Comparison of ENCODE assay signal across 8 mouse cellular contexts in genomic region chr6:72438862-72439354, GRCm38 (mm10). TPM values are rescaled to one million over a fixed set of nuclear protein-coding genes. Genes with fewer than 3 reads are reported as not detected.
DNase-seq lines count a peak whose midpoint lies in the region; ATAC-seq and TF ChIP-seq lines count a peak whose summit lies in the region.

No protein-coding gene starts in this region.

- H3K36me3 ChIP-seq in ES-Bruce4 (ENCODE audit: control insufficient read depth, insufficient read depth, low read length, poor library complexity, severe bottlenecking) = peaks cover 46% of the 10 kb centered on the region
- H3K36me3 ChIP-seq in forebrain, embryonic 14.5 days (ENCODE audit: control insufficient read depth, insufficient read depth, low read length) = peaks cover 35% of the 10 kb centered on the region
- H3K36me3 ChIP-seq in lung, embryonic 14.5 days (ENCODE audit: insufficient read depth) = peaks cover 44% of the 10 kb centered on the region
- peaks cover 30% of the 10 kb centered on the region for H3K36me3 ChIP-seq in thymus, adult 2 months (ENCODE audit: control insufficient read depth, insufficient read depth, low read length)

- ATAC-seq in cerebellum, adult (ENCODE audit: insufficient number of reproducible peaks, low FRiP score, low TSS enrichment) = peak; percentile 43
- peak; percentile 40 for ATAC-seq in forebrain, embryonic 14.5 days
- peak; percentile 42 for ATAC-seq in lung, embryonic 14.5 days (ENCODE audit: insufficient read depth)

- no peaks in the 10 kb centered on the region for H3K9me3 ChIP-seq in ES-Bruce4 (replicated peaks; ENCODE audit: control insufficient read depth, insufficient read depth, low read length, poor library complexity, severe bottlenecking)
- H3K9me3 ChIP-seq in forebrain, embryonic 14.5 days (replicated peaks; ENCODE audit: control insufficient read depth, low read length) = no peaks in the 10 kb centered on the region
- no peaks in the 10 kb centered on the region for H3K9me3 ChIP-seq in lung, embryonic 14.5 days (ENCODE audit: low read depth, low read length)

- intact Hi-C loops in heart, postnatal 25 days (cut with DNase I) = loop anchor here (5.0 kb wide), 1 partner anchor 73 kb away; no protein-coding TSS in a partner anchor

- DNase-seq in forebrain, embryonic 14.5 days (ENCODE audit: low spot score) = peak; percentile 88
- peak; percentile 89 for DNase-seq in heart, postnatal 25 days (ENCODE audit: low spot score)
- DNase-seq in layer of hippocampus, adult 8-10 months (ENCODE audit: low spot score in 2 of 2) = peak; percentile 84 to 89
- DNase-seq in lung, embryonic 14.5 days = peak; percentile 93
- DNase-seq in thymus, adult 2 months = peak; percentile 87

- WGBS in forebrain, embryonic 14.5 days = under 1% methylated on average over 54 of the region's 57 CpGs
- 0% methylated on average over 51 of the region's 57 CpGs for WGBS in lung, embryonic 14.5 days
- under 1% methylated on average over 57 of the region's 57 CpGs for WGBS in olfactory bulb, adult 2 months
- under 1% methylated on average over 57 of the region's 57 CpGs for WGBS in thymus, adult 2 months

- H3K27me3 ChIP-seq in ES-Bruce4 (ENCODE audit: control insufficient read depth, insufficient read depth, low read length, poor library complexity, severe bottlenecking) = no peaks in the 10 kb centered on the region
- no peaks in the 10 kb centered on the region for H3K27me3 ChIP-seq in forebrain, embryonic 14.5 days (replicated peaks; ENCODE audit: control insufficient read depth, insufficient read depth, low read length)
- H3K27me3 ChIP-seq in lung, embryonic 14.5 days (ENCODE audit: insufficient read depth, low read length) = no peaks in the 10 kb centered on the region
- H3K27me3 ChIP-seq in thymus, adult 2 months (ENCODE audit: control insufficient read depth, insufficient read depth, low read length) = no peaks in the 10 kb centered on the region

- no peak for TF ChIP-seq POLR2A in ES-Bruce4 (IDR thresholded peaks at IDR 0.05; ENCODE audit: insufficient read depth, low read length)
- TF ChIP-seq POLR2A in olfactory bulb, adult 2 months (IDR thresholded peaks at IDR 0.05; ENCODE audit: insufficient read depth, low read depth, low read length) = no peak
- TF ChIP-seq POLR2A in thymus, adult 2 months (IDR thresholded peaks at IDR 0.05; ENCODE audit: control insufficient read depth, extremely low read depth, insufficient read depth, low read length, poor library complexity) = no peak

- no peak for TF ChIP-seq EP300 in ES-Bruce4 (IDR thresholded peaks at IDR 0.05; ENCODE audit: insufficient read depth, low read depth, low read length)

- H3K9ac ChIP-seq in ES-Bruce4 (ENCODE audit: low read depth, poor library complexity, severe bottlenecking) = peak overlapping the region; percentile 98
- peak overlapping the region; percentile 100 for H3K9ac ChIP-seq in forebrain, embryonic 14.5 days (ENCODE audit: low read length)
- peak overlapping the region; percentile 99 for H3K9ac ChIP-seq in lung, embryonic 14.5 days

- peak overlapping the region; percentile 99 for H3K4me3 ChIP-seq in ES-Bruce4 (ENCODE audit: low read depth, low read length)
- H3K4me3 ChIP-seq in forebrain, embryonic 14.5 days (ENCODE audit: low read depth, low read length) = peak overlapping the region; percentile 99
- H3K4me3 ChIP-seq in lung, embryonic 14.5 days (ENCODE audit: low read depth, low read length) = peak overlapping the region; percentile 96
- H3K4me3 ChIP-seq in olfactory bulb, adult 2 months (ENCODE audit: insufficient read depth, low read depth, low read length) = peak overlapping the region; percentile 93
- H3K4me3 ChIP-seq in thymus, adult 2 months (ENCODE audit: control insufficient read depth, insufficient read depth, low read length) = peak overlapping the region; percentile 96

- H3K27ac ChIP-seq in ES-Bruce4 (ENCODE audit: insufficient read depth, low read length) = peak overlapping the region; percentile 76
- H3K27ac ChIP-seq in forebrain, embryonic 14.5 days (ENCODE audit: low read depth, low read length) = peak overlapping the region; percentile 99
- peak overlapping the region; percentile 99 for H3K27ac ChIP-seq in lung, embryonic 14.5 days (ENCODE audit: low read depth)
- H3K27ac ChIP-seq in olfactory bulb, adult 2 months (ENCODE audit: insufficient read depth, low read depth, low read length) = peak overlapping the region; percentile 100
- peak overlapping the region; percentile 93 for H3K27ac ChIP-seq in thymus, adult 2 months (ENCODE audit: control insufficient read depth, insufficient read depth, low read length)

- peaks cover 3% of the 10 kb centered on the region for H3K4me1 ChIP-seq in ES-Bruce4 (ENCODE audit: control insufficient read depth, insufficient read depth, low read length)
- peaks cover 19% of the 10 kb centered on the region for H3K4me1 ChIP-seq in forebrain, embryonic 14.5 days (ENCODE audit: control insufficient read depth, insufficient read depth, low read length)
- H3K4me1 ChIP-seq in lung, embryonic 14.5 days (ENCODE audit: insufficient read depth) = 0 out of 2 replicates have a peak, but pooled peaks cover 6% of the 10 kb centered on the region
- H3K4me1 ChIP-seq in olfactory bulb, adult 2 months (ENCODE audit: control insufficient read depth, insufficient read depth, low read length) = peaks cover 6% of the 10 kb centered on the region; the same call in 1 of the 2 replicates
- peaks cover 4% of the 10 kb centered on the region for H3K4me1 ChIP-seq in thymus, adult 2 months (replicated peaks; ENCODE audit: control insufficient read depth, insufficient read depth, low read length)

- H3K4me2 ChIP-seq in forebrain, embryonic 14.5 days (ENCODE audit: low read length) = peak overlapping the region; percentile 88
- peak overlapping the region; percentile 97 for H3K4me2 ChIP-seq in lung, embryonic 14.5 days

- TF ChIP-seq CTCF in ES-Bruce4 (IDR thresholded peaks at IDR 0.05; ENCODE audit: low read depth, low read length) = no peak
- no peak for TF ChIP-seq CTCF in lung, embryonic 14.5 days (IDR thresholded peaks at IDR 0.05; ENCODE audit: low read depth)
- no peak for TF ChIP-seq CTCF in olfactory bulb, adult 2 months (IDR thresholded peaks at IDR 0.05; ENCODE audit: insufficient read depth, low read depth, low read length)
- TF ChIP-seq CTCF in thymus, adult 2 months (IDR thresholded peaks at IDR 0.05; ENCODE audit: borderline replicate concordance, control insufficient read depth, extremely low read depth, insufficient read depth, low read length, poor library complexity) = peak; percentile 23; the same call in 1 of the 2 replicates

RNA-seq across cellular contexts. Expression of gene Mat2a, which starts 0.5 kb away (rescaled TPM):
- polyA plus RNA-seq in ES-Bruce4 (2011; ENCODE audit: insufficient read depth, insufficient read length, low read depth, missing spikeins) = 200 and 211 TPM in 2 replicates
- polyA plus RNA-seq in forebrain, embryonic 14.5 days (2014; fragmentation: Nextera tagmentation; extraction: Ambion mirVana) = 348 and 370 TPM in 2 replicates
- total RNA-seq in heart, postnatal 25 days (2021) = 100 to 1,000 TPM; 106 to 141 TPM
- 100 to 1,000 TPM; 176 to 184 (median 179) TPM for total RNA-seq in layer of hippocampus, adult 8-10 months (2022)
- 400 and 402 TPM in 2 replicates for polyA plus RNA-seq in lung, embryonic 14.5 days (2014; fragmentation: Nextera tagmentation; extraction: Ambion mirVana)
- polyA plus RNA-seq in olfactory bulb, adult 2 months (2012; ENCODE audit: insufficient read depth, insufficient read length, low replicate concordance, missing spikeins) = 274 and 557 TPM in 2 replicates
- polyA plus RNA-seq in thymus, adult 2 months (2012; rRNA removed) = 140 and 162 TPM in 2 replicates

RNA-seq across cellular contexts. Expression of gene Ggcx, which starts 24.8 kb away (rescaled TPM):
- 16.6 and 18.8 TPM in 2 replicates for polyA plus RNA-seq in ES-Bruce4 (2011; ENCODE audit: insufficient read depth, insufficient read length, low read depth, missing spikeins)
- 4.3 and 4.6 TPM in 2 replicates for polyA plus RNA-seq in forebrain, embryonic 14.5 days (2014; fragmentation: Nextera tagmentation; extraction: Ambion mirVana)
- 10 to 100 TPM; 33.3 to 35.0 TPM for total RNA-seq in heart, postnatal 25 days (2021)
- total RNA-seq in layer of hippocampus, adult 8-10 months (2022) = 10 to 100 TPM; 24.5 to 33.3 (median 28.5) TPM
- 22.3 and 23.4 TPM in 2 replicates for polyA plus RNA-seq in lung, embryonic 14.5 days (2014; fragmentation: Nextera tagmentation; extraction: Ambion mirVana)
- polyA plus RNA-seq in olfactory bulb, adult 2 months (2012; ENCODE audit: insufficient read depth, insufficient read length, low replicate concordance, missing spikeins) = not detected in 2 replicates
- 14.0 and 15.3 TPM in 2 replicates for polyA plus RNA-seq in thymus, adult 2 months (2012; rRNA removed)

RNA-seq across cellular contexts. Expression of gene Vamp8, which starts 48.4 kb away (rescaled TPM):
- 25.6 and 28.4 TPM in 2 replicates for polyA plus RNA-seq in ES-Bruce4 (2011; ENCODE audit: insufficient read depth, insufficient read length, low read depth, missing spikeins)
- polyA plus RNA-seq in forebrain, embryonic 14.5 days (2014; fragmentation: Nextera tagmentation; extraction: Ambion mirVana) = 20.4 and 22.6 TPM in 2 replicates
- 10 to 100 TPM; 72.2 to 74.1 TPM for total RNA-seq in heart, postnatal 25 days (2021)
- total RNA-seq in layer of hippocampus, adult 8-10 months (2022) = 10 to 100 TPM; 12.5 to 33.9 (median 22.4) TPM
- polyA plus RNA-seq in lung, embryonic 14.5 days (2014; fragmentation: Nextera tagmentation; extraction: Ambion mirVana) = 132 and 137 TPM in 2 replicates
- not detected in 2 replicates for polyA plus RNA-seq in olfactory bulb, adult 2 months (2012; ENCODE audit: insufficient read depth, insufficient read length, low replicate concordance, missing spikeins)
- polyA plus RNA-seq in thymus, adult 2 months (2012; rRNA removed) = 104 and 149 TPM in 2 replicates

RNA-seq across cellular contexts. Expression of gene Vamp5, which starts 58.6 kb away (rescaled TPM):
- polyA plus RNA-seq in ES-Bruce4 (2011; ENCODE audit: insufficient read depth, insufficient read length, low read depth, missing spikeins) = 1.9 and 2.2 TPM in 2 replicates
- 13.8 and 17.7 TPM in 2 replicates for polyA plus RNA-seq in forebrain, embryonic 14.5 days (2014; fragmentation: Nextera tagmentation; extraction: Ambion mirVana)
- 10 to 100 TPM; 56.3 to 59.6 TPM for total RNA-seq in heart, postnatal 25 days (2021)
- total RNA-seq in layer of hippocampus, adult 8-10 months (2022) = 1 to 10 TPM; 3.8 to 8.8 (median 7.4) TPM
- 31.0 and 31.2 TPM in 2 replicates for polyA plus RNA-seq in lung, embryonic 14.5 days (2014; fragmentation: Nextera tagmentation; extraction: Ambion mirVana)
- polyA plus RNA-seq in olfactory bulb, adult 2 months (2012; ENCODE audit: insufficient read depth, insufficient read length, low replicate concordance, missing spikeins) = not detected in 2 replicates
- 18.2 and 24.0 TPM in 2 replicates for polyA plus RNA-seq in thymus, adult 2 months (2012; rRNA removed)

Comparison
In these comparisons a context has a peak if more than half of its experiments do, and no peak if none do; other contexts are left out.
1. Peak in every context shown above with its lines: DNase-seq, ATAC-seq, H3K4me3 ChIP-seq and H3K27ac ChIP-seq.
2. RNA of gene Vamp8, which starts 48.4 kb away (polyA plus RNA-seq): 104 to 149 TPM in thymus, adult 2 months, 132 to 137 TPM in lung, embryonic 14.5 days, 25.6 to 28.4 TPM in ES-Bruce4 and 20.4 to 22.6 TPM in forebrain, embryonic 14.5 days; not detected in olfactory bulb, adult 2 months; every median in the first group is over 10 times any median in the second.